Mouse (Mus musculus): ENCODE measurements at regions not wholly inside any gene's neighbourhood (a gene's known extent, or its start where the extent isn't known, plus 50 kb on each side); places are given as distances from the start of the nearest gene placed in this dataset.
A peak's percentile ranks its signal among the peaks of the same experiment; 100 is the strongest.

DNA sequence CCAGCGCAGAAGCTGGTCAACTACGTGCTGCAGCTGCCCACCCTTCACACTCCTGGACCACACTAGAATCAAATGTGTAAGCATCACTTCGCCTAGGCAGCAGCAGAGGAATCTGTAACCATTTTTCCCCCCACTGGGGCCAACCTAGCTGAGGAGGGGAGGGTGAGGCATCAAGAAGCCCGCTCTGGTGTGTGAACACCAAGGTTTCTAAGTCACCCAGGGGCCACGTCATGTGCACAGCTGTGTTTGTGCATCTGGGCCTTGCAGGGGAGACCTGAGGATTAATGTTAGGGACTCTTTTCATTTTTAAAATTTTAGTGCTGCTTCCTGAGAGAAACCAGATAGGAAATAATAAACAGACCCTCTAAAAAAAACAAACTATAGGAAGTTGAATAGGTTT is 321.8 kb downstream of the Rnd3 start:
- no peak for DNase-seq

- DNase-seq, result no peak
These were observed 322.4 kb downstream of the Rnd3 start for GRCm38 (mm10) chr2:50826537-50826936.

GRCm38 (mm10) chr2:50825626-50826025 is 323.3 kb downstream of the Rnd3 start:
- no peak for DNase-seq

GRCm38 (mm10) chr2:50824782-50825181 is 324.1 kb downstream of the Rnd3 start:
- DNase-seq, result peak in 1 of 2 experiments; percentile 7

DNA sequence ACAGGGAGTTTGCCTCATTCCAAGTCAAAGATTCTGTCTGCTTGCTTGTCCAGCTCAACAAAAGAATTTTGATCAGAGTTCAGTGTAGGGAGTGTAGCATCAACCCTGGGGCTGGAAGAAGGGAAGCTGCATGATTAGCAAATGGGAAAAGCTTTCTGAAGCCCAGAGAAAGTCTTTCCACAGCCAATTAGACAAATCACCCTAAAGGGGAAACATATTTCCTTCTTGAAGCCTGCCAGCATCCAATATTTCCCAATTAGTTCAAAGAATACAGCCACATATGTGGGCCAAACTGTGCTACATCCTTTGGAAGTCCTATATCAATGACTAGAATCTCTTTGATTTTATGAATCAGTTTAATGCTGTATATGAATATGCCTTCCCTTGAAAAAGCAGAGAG is 326.2 kb downstream of the Rnd3 start:
- DNase-seq, result no peak

DNA sequence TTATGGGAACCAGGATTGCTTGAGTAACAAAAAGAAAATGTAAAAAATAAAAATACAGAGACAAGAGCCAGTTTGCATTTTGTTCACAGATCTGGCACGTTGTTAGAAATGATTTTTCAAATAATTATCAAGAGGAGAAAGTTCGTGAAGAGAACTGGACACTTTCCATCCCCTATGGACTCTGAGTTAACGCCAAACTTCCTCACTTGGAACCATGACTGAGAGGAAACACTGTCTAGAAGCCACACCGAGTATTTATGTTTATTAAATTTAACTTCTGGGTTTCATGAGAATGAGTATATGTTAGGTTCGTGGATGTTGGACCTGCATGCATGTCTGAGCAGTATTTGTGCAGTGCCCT is 329.6 kb downstream of the Rnd3 start:
- no peak for DNase-seq

DNA sequence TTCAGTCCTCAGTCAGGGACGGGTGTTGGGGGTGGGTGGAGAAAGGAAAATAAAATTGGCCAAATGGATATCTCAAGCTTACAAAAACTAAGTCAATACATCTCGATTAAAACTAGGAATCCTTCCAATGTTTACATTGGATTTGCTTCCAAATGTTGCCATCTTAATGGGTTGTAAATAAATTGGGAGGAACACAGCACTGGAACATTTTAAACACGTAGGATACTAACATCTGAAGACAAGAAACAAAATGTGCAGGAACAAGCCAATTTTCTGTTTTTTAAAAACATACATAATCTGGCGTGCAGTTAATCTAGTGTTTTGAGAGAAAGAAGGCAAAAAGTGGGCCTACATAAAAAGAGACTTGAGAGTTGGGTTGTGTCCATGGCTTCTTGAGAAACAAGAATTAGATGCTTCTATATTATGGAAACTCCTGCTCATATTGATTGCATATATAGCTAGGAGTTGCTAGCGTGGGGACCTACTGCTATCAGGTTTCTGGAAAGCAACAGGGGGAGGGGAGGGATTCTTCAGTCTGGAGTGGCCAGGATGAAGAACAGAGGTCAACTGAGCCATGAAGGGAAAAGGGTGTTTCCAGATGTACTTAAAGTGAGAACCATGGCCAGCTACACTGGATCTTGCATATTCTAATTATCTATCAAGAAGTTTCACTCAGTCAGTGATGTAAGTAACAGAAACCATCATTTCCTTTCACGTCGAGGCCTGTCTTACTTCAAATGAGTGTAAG is 330.2 kb downstream of the Rnd3 start:
- no peak for DNase-seq

- no peak for DNase-seq
These were observed 332.5 kb downstream of the Rnd3 start for GRCm38 (mm10) chr2:50816364-50816763.

- no peak for DNase-seq
These were observed 333.4 kb downstream of the Rnd3 start for GRCm38 (mm10) chr2:50815541-50815940.

- DNase-seq, result no peak
These were observed 335.1 kb downstream of the Rnd3 start for GRCm38 (mm10) chr2:50813568-50814461.

DNA sequence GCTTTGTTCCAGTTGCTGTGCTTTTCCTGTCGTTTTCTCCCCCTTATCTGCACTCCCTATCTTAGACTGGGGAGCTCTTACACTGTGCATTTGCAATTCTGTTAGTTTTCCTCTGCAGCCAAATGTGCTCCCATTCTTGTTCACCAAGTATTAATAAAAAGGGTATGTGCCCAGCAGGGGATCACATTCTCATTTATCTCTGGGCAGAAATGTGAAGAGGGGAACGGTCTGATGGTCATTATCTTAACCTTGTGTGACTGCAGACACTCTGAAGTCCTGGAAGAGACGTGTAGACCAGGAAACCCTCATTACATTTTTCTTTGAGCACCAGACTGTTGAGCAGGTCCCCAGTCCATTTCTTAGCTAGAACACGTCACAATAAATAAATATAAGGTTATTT is 336.6 kb downstream of the Rnd3 start:
- DNase-seq, result no peak

GRCm38 (mm10) chr2:50810336-50811066 is 338.4 kb downstream of the Rnd3 start:
- DNase-seq, result no peak

- DNase-seq, result no peak
These were observed 339.1 kb downstream of the Rnd3 start for GRCm38 (mm10) chr2:50809823-50810222.

DNA sequence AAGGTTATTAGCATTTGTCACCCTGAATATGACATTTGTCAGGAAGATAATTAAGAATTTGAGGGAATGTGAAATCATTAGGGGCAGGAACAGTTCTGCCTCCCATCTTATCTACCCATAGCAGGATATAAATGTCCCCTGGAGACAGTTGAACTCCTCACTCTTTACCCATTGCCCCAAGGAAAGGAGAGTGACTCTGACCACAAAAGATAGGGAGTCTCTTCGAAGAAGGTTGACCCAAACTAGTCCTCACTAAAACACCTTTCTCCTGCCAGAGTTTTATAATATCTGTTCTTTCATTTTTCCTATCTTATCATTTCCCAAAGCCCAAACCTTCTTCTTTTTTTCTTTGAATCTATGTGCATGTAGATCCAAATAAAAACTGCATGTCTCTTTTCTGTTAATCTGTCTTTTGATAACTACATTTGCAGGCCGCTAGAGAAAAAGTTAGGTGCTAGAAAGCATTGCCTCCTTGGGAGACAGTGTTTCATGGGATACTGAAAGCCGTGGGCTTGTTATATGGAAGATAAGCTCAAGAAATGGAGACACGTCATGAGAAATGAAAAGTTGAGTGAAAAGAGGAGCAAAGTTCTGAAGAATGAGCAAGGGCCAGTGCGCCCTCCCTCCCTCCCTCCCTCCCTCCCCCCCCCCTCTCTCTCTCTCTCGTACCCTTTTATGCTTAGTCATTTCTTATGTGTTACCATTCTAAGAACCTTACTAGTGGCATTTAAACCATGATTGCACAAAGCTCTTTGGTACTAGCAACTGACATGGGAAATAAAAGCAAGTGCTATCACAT is 341.6 kb downstream of the Rnd3 start:
- DNase-seq, result no peak

DNA sequence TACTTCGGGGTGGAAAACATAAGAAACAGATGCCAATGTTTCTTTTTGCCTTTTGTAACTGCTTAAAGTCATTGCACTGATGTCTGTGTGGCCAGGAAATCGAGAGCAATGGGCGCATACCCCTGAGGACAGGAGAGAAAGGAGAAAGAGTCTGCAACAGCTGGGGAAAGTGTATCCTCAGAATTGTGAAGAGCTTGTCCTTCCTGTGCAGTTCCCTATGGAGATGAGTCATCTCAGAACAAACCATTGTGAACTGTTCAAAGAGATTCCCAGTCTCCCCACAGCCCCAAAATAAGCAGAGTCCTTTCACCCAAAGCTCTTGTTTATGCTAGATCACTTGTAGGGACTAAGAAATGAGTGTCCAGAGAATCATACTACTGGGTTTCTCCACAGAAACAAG is 343.3 kb downstream of the Rnd3 start:
- DNase-seq, result no peak

- no peak for DNase-seq
These were observed 352.8 kb downstream of the Rnd3 start for GRCm38 (mm10) chr2:50796087-50796486.

- DNase-seq, result no peak
These were observed 355.3 kb downstream of the Rnd3 start for GRCm38 (mm10) chr2:50793616-50794015.

GRCm38 (mm10) chr2:50793067-50793466 is 355.8 kb downstream of the Rnd3 start:
- DNase-seq, result no peak

DNA sequence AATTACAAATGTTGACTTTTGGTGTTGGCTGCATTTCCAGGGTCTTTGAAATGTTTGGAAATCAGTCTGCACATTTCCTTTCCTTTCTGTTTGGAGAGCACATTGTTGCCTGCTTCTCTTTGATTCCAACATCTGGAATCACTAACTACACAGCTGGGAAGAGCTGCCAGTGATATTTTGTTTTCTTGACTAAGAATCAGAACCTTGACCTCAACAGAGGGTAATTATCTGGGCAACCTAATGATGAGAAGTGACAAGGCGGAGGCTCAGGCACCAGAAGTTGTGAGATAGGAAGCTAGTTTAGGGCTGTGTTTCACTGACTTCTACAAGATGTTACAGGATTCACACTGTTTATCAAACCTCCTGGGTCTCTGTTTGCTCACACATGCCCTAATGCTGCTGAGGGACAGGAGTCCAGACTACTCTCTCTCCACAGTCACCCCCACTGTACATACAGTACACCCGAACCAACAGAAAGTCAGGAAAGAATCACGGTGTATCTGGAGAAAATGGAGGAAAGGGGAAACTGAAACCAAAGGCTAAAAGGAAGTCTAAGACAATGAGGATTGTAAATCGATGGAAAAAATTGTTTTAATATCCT is 359.8 kb downstream of the Rnd3 start:
- DNase-seq, result no peak

- peak in 1 of 2 experiments; percentile 3 for DNase-seq
These were observed 376.8 kb downstream of the Rnd3 start for GRCm38 (mm10) chr2:50772101-50772500.

GRCm38 (mm10) chr2:50759016-50759415 is 389.9 kb downstream of the Rnd3 start:
- no peak for DNase-seq

- DNase-seq, result no peak
These were observed 390.9 kb downstream of the Rnd3 start for GRCm38 (mm10) chr2:50757837-50758541.

All from kidney, adult 8-10 months (tissue).